Mouse (Mus musculus) adrenal gland, postnatal 25 days (tissue): ENCODE measurements around the gene Casp1. TPM values are rescaled to one million over a fixed set of nuclear protein-coding genes. Genes with fewer than 3 reads are reported as not detected.

ENCODE experiments used
- total RNA-seq: library from RNA; stranded (reverse); gene quantifications from 2 replicates; pipeline ENCODE4 v1.2.3, GENCODE M21; 2021

Gene Casp1
- total RNA-seq, 1 experiment from 2014 or later, result 1.3 TPM

Other genes starting within 250 kb of the Casp1 start
- gene Casp4, start 10.3 kb downstream of the Casp1 start, total RNA-seq, result 4.9 and 5.5 TPM in 2 replicates
- 31.7 and 40.9 TPM in 2 replicates for gene Casp12, start 46.9 kb downstream of the Casp1 start, total RNA-seq